Mouse (Mus musculus): ENCODE data around the gene Mettl18. TPM values are rescaled to one million over a fixed set of nuclear protein-coding genes. Genes with fewer than 3 reads are reported as not detected.

Mettl18 gene
- polyA plus RNA-seq (2015; fragmentation: Nextera tagmentation; extraction: Ambion mirVana), result 8.5 and 9.3 TPM in 2 replicates

DNA sequence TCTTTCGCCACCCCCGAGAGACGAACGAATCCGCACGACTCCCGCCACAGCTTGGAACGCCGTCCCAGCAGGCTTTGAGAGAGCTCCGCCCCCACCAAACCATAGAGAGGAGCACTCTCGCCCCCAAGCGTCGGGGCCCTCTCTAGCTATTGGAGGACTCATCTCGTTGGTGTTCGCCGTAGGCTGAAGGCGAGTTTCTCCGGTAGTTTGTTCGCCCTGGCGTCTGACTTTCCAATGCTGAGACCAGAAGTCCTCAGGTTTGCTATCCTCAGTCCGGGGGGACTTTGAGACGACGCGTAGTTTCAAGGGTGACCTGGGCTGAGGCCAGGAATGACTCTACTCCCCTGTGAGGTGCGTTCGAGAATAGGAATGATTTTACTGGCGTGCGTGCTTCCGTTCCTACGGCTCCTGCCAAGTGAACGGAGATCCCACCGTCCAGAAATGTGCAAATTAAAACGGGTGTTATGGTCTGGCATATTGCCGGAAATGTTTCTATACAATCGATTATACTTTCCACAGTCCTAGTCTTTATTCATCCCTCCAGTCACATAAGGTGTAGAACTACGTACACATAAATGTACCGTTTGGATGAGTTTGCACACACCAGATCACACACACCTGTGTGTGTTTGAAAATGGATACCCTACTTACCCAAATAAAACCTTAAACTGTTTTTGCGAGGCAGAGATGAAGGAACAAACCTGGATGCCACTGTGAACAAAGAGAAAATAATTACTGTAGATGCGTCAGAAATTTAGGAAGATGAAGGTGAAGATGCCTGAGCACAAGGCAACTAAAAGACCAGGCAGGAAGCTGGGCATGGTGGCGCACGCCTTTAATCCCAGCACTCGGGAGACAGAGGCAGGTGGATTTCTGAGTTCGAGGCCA is at the start of gene Mettl18, which contains the start of gene BC055324:
Gene Mettl18 (plus strand): TSS at position 169 of the 888 bp plus-strand sequence.
Gene BC055324 (minus strand): TSS at position 76 of the 888 bp plus-strand sequence.
- Histone ChIP-seq H3K27me3 (no peaks in the 10 kb centered on the region), H3K9me3 (replicated peaks) (no peaks in the 10 kb centered on the region), H3K27ac (replicated peaks) (peak within 1 kb of the TSS; percentile 82), H3K36me3 (no peaks in the 10 kb centered on the region), H3K4me2 (replicated peaks) (peak within 1 kb of the TSS; percentile 63), H3K4me3 (replicated peaks) (peak within 1 kb of the TSS; percentile 83), H3K9ac (peak within 1 kb of the TSS; percentile 70), H3K4me1 (0 out of 2 replicates have a peak, but pooled peaks cover 4% of the 10 kb centered on the region)
- WGBS, result 4% methylated on average over 43 of the region's 43 CpGs
- ATAC-seq (ENCODE audit: insufficient number of reproducible peaks, low FRiP score, low TSS enrichment, low read depth), result peak; percentile 95

DNA sequence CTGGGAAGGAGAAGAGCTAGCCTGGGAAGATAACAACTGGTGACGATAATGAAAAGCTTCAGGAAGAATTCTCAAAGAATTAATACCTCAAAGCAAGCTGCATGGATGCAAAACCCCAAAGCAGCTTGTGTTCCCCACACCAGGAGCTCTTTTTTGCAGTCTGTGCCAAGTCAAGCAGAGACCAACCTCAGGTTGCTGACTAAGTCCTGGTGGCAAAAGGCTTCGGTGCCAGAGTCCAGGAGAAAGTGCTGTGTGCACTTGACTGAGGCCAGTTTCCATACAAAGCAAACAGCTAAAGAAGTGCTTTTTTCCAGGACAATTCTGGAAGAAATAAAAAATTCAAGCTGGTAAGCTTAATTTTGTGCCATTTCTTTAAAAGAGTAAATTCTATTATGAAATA is 41.3 kb upstream of the Mettl18 start:
- Histone ChIP-seq H3K36me3 (peaks cover 73% of the 10 kb centered on the region), H3K4me3 (replicated peaks) (no peak overlapping the region)

DNA sequence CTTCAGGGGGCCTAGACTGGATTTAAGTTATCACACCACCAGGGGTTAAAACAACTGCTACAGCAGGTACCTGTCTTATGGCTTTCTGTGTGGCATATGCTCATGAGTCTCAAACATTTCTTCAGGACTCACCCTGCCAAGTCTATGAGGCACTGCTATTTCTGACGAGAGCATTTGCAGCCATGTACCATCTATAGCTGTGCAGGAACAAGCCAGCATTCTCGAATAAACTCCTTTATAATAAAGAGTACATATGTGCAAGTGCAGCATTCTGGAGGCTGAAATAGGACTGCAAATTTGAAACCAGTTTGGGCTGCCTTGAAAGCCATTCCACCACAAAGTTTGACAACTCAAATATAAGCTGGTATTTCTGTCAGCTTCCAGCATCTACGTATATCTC is 36.7 kb upstream of the Mettl18 start:
- H3K9me3 ChIP-seq (replicated peaks), result no peaks in the 10 kb centered on the region
- H3K27ac ChIP-seq (replicated peaks), result no peak overlapping the region
- WGBS, result 79% methylated on average over 3 of the region's 3 CpGs
- no peak for ATAC-seq (ENCODE audit: insufficient number of reproducible peaks, low FRiP score, low TSS enrichment, low read depth)
- H3K9ac ChIP-seq, result no peak overlapping the region
- H3K36me3 ChIP-seq, result peaks cover 41% of the 10 kb centered on the region
- H3K4me1 ChIP-seq, result no peaks in the 10 kb centered on the region
- no peaks in the 10 kb centered on the region for H3K27me3 ChIP-seq
- H3K4me2 ChIP-seq (replicated peaks), result no peak overlapping the region
- H3K4me3 ChIP-seq (replicated peaks), result no peak overlapping the region

More for the DNA sequence above, 41.3 kb upstream of the Mettl18 start:
- Histone ChIP-seq H3K4me2 (replicated peaks) (no peak overlapping the region), H3K4me1 (no peaks in the 10 kb centered on the region), H3K9me3 (replicated peaks) (no peaks in the 10 kb centered on the region), H3K9ac (no peak overlapping the region), H3K27ac (replicated peaks) (no peak overlapping the region), H3K27me3 (no peaks in the 10 kb centered on the region)
- WGBS, result 84% methylated on average over 2 of the region's 2 CpGs
- no peak for ATAC-seq (ENCODE audit: insufficient number of reproducible peaks, low FRiP score, low TSS enrichment, low read depth)

DNA sequence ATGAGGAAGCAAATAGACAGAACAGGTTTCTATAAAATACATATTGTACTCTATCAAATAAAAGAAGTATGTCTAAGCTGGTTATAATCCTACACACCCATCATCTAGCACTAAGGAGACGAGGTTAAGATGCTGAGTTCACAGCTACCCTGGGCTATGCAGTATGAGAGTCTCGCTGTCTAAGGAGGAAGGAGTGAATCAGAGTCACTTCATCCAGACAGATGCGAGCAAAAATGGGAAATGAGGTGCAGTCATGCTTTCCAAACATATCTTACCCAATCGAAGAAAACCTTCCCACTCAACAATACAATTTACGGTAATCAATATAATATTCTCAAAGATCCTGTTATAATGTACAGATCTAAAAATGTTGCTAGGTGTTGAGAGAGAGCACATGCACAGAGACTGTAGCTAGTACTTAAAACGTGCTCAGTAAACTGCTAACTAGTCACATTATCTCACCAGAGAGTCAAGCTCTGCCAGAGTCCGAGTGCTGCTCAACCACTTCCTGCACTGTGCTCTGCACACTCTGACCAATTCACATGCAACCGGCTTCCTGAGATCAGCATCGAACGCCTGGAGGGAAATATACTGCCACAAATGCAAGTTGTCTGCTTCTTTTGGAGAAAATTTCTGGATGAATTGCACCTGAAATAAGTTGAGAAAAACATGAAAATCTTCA is 30.5 kb upstream of the Mettl18 start:
- Histone ChIP-seq H3K27ac (replicated peaks) (no peak overlapping the region), H3K4me3 (replicated peaks) (no peak overlapping the region), H3K4me2 (replicated peaks) (no peak overlapping the region), H3K27me3 (no peaks in the 10 kb centered on the region), H3K4me1 (no peaks in the 10 kb centered on the region), H3K9me3 (replicated peaks) (no peaks in the 10 kb centered on the region), H3K9ac (no peak overlapping the region), H3K36me3 (peaks cover 22% of the 10 kb centered on the region)
- no peak for ATAC-seq (ENCODE audit: insufficient number of reproducible peaks, low FRiP score, low TSS enrichment, low read depth)
- WGBS, result 87% methylated on average over 10 of the region's 10 CpGs

DNA sequence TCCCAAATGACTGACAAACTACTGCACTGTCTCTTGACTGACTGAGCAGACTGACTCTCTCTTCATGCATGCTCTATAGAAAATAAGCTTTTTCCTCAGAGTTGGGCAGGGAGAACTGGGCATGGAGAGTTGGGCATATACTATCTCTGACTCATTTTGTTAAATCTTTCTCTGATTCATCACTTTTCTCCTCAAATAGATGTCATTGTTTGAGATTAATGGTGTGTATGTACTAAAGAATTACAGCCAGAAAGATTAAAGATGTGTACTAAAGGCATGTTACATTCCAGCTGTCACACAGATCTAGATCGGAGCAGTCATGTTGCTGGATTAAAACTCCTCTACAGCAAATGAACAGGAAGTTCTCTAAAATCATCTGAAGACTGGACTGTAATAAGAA is 20.2 kb upstream of the Mettl18 start:
- Histone ChIP-seq H3K36me3 (no peaks in the 10 kb centered on the region), H3K9ac (no peak overlapping the region), H3K4me3 (replicated peaks) (no peak overlapping the region), H3K27ac (replicated peaks) (no peak overlapping the region), H3K4me2 (replicated peaks) (no peak overlapping the region), H3K4me1 (no peaks in the 10 kb centered on the region), H3K27me3 (no peaks in the 10 kb centered on the region), H3K9me3 (replicated peaks) (no peaks in the 10 kb centered on the region)
- 78% methylated on average over 1 of the region's 1 CpGs for WGBS
- no peak for ATAC-seq (ENCODE audit: insufficient number of reproducible peaks, low FRiP score, low TSS enrichment, low read depth)

DNA sequence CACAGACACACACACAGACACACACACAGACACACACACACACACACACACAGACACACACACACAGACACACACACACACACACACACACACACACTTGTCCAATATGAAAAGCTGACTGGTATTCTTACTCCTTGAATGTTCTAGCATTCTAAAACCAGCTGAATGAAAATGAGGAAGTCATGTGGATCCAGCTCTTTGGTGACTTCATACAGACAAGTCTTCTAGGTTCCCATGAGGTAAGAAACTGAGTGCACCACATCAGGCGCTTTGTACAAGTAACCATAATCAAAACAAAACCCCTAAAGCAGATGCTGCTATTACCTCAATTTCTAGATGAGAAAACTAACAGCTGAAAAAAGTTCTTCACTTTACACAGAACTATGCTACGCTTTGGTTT is 19.6 kb upstream of the Mettl18 start:
- Histone ChIP-seq H3K4me2 (replicated peaks) (no peak overlapping the region), H3K9ac (no peak overlapping the region), H3K4me1 (no peaks in the 10 kb centered on the region), H3K4me3 (replicated peaks) (no peak overlapping the region), H3K27ac (replicated peaks) (no peak overlapping the region), H3K9me3 (replicated peaks) (no peaks in the 10 kb centered on the region), H3K27me3 (no peaks in the 10 kb centered on the region), H3K36me3 (no peaks in the 10 kb centered on the region)
- WGBS, result 88% methylated on average over 2 of the region's 2 CpGs
- ATAC-seq (ENCODE audit: insufficient number of reproducible peaks, low FRiP score, low TSS enrichment, low read depth), result no peak

DNA sequence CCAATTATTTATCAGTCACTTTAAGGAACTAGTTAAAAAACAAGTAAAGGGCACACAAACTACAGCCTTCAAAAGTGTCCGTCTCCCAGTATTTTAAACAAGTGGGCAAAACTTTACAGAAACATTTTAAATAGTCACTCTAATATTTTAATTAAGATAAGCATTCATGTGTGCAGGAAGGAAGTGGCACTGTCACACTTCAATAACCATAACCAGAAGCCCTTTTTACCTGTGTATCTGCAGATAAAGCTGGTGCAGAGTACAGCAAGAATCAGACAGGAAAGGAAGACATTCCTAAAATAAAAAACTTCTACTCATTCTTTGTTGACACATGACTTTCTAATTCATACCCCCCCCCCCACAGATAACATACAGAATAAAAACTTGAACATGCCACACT is 18.2 kb upstream of the Mettl18 start:
- no peak overlapping the region for H3K27ac ChIP-seq (replicated peaks)
- H3K27me3 ChIP-seq, result no peaks in the 10 kb centered on the region
- no peak overlapping the region for H3K4me3 ChIP-seq (replicated peaks)
- no peak overlapping the region for H3K4me2 ChIP-seq (replicated peaks)
- WGBS, result 93% methylated on average over 1 of the region's 1 CpGs
- ATAC-seq (ENCODE audit: insufficient number of reproducible peaks, low FRiP score, low TSS enrichment, low read depth), result no peak
- H3K36me3 ChIP-seq, result peaks cover 8% of the 10 kb centered on the region; the same call in 1 of the 2 replicates
- H3K9me3 ChIP-seq (replicated peaks), result no peaks in the 10 kb centered on the region
- no peaks in the 10 kb centered on the region for H3K4me1 ChIP-seq
- H3K9ac ChIP-seq, result no peak overlapping the region

DNA sequence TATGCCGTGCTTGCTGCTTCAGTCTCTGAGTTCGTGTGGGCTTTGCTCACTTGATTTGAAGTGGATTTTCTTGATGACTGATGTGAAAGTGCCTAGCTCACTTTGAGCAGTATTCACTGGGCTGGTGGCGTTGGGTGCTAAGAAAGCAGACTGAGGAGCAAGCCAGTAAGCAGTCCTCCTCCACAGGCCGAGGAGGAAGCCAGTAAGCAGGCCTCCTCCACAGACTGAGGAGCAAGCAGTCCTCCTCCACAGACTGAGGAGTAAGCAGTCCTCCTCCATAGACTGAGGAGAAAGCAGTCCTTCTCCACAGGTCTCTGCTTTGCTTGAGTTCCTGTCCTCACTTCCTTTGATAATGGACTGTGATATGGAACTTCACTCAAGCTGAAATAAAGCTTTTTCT is 2.3 kb upstream of the Mettl18 start:
- 87% methylated on average over 4 of the region's 4 CpGs for WGBS

DNA sequence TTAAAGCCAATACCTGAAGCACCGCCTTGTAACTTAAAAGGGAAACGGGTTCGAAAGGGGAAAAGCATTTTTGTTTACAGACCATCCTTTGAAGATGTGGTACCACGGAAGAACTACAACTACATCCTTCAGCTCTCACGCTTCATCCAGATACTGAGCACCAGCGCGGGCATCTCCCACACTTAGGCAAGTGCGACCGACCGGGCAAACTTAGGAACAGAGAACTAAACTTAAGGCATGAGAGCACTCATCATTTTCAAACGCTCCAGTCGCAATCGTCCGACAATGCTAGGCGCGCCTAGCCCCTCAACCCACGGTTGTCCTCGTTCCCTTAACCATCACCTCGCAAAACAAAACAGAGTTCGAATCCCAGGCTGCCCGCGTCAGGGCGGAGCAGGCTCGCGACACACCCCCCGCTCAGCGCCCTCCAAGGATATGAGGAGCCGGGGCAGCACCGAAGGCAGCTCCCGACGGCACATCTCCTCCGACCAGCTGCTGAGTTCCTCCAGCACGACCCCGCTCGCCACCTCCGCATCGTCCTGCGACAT is 442 bp upstream of the Mettl18 start:
- 0 out of 2 replicates have a peak, but pooled peaks cover 4% of the 10 kb centered on the region for H3K4me1 ChIP-seq
- peak overlapping the region; percentile 63; the same call in 1 of the 2 replicates for H3K27ac ChIP-seq (replicated peaks)
- H3K9ac ChIP-seq, result peak overlapping the region; percentile 66
- no peaks in the 10 kb centered on the region for H3K27me3 ChIP-seq
- WGBS, result under 1% methylated on average over 38 of the region's 38 CpGs
- ATAC-seq (ENCODE audit: insufficient number of reproducible peaks, low FRiP score, low TSS enrichment, low read depth), result peak; percentile 49; the same call in 1 of the 2 replicates
- H3K4me3 ChIP-seq (replicated peaks), result peak overlapping the region; percentile 83
- peak overlapping the region; percentile 63 for H3K4me2 ChIP-seq (replicated peaks)
- H3K9me3 ChIP-seq (replicated peaks), result no peaks in the 10 kb centered on the region
- H3K36me3 ChIP-seq, result no peaks in the 10 kb centered on the region

More for the DNA sequence above, 2.3 kb upstream of the Mettl18 start:
- Histone ChIP-seq H3K27me3 (no peaks in the 10 kb centered on the region), H3K27ac (replicated peaks) (no peak overlapping the region), H3K4me2 (replicated peaks) (no peak overlapping the region), H3K4me3 (replicated peaks) (no peak overlapping the region), H3K36me3 (no peaks in the 10 kb centered on the region), H3K9me3 (replicated peaks) (no peaks in the 10 kb centered on the region), H3K4me1 (0 out of 2 replicates have a peak, but pooled peaks cover 4% of the 10 kb centered on the region), H3K9ac (no peak overlapping the region)
- ATAC-seq (ENCODE audit: insufficient number of reproducible peaks, low FRiP score, low TSS enrichment, low read depth), result no peak

DNA sequence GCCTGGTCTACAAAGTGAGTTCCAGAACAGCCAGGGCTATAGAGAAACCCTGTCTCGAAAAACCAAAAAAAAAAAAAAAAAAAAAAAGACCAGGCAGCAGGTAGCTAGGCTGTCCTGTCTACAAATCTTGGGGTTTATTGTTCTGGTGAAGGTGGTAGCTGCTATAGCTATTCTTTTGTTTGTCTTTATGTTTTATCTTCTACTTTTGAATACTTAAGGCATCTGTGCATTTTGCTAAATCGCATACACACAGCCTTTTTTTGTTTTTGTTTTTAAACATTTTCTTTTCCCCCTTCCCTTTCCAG is 872 bp downstream of the Mettl18 start:
- Histone ChIP-seq H3K4me1 (0 out of 2 replicates have a peak, but pooled peaks cover 4% of the 10 kb centered on the region), H3K4me2 (replicated peaks) (peak overlapping the region; percentile 63), H3K9me3 (replicated peaks) (no peaks in the 10 kb centered on the region), H3K27me3 (no peaks in the 10 kb centered on the region), H3K36me3 (no peaks in the 10 kb centered on the region), H3K27ac (replicated peaks) (no peak overlapping the region), H3K9ac (0 out of 2 replicates have a peak overlapping the region, but pooled peaks have one; percentile 70), H3K4me3 (replicated peaks) (peak overlapping the region; percentile 83)
- ATAC-seq (ENCODE audit: insufficient number of reproducible peaks, low FRiP score, low TSS enrichment, low read depth), result no peak
- WGBS, result 65% methylated on average over 2 of the region's 2 CpGs

DNA sequence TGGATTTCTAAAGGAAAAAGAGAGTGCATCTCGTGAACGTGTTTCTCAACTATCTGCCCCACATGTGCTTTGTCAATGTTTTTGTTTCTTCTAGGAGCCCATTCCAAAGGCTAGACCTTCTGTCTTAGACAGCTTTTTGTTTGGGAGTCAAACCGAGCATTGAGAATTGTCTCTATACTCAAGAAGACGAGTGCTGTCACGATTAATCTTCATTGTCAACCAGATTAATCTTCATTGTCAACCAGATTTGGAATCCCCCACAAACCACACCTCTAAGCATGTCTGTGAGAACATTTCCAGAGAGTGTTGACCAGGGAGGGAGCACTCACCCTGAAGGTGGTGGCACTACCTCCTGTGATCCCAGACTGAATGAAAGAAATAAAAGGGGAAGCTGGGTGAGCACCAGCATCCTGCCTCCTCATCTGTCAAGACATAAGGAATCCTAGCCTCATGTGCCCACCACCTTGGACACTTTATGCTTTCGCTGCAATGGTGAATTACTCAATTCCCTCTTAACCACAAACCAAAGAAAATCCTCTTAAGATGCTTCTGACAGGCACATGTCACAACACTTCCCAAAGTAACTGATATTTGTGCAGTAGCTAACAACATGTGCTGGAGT is 7.3 kb downstream of the Mettl18 start:
- H3K27ac ChIP-seq (replicated peaks), result no peak overlapping the region
- no peak for ATAC-seq (ENCODE audit: insufficient number of reproducible peaks, low FRiP score, low TSS enrichment, low read depth)
- H3K9me3 ChIP-seq (replicated peaks), result no peaks in the 10 kb centered on the region
- 52% methylated on average over 6 of the region's 6 CpGs for WGBS
- no peak overlapping the region for H3K9ac ChIP-seq
- no peak overlapping the region for H3K4me3 ChIP-seq (replicated peaks)
- H3K4me1 ChIP-seq, result no peaks in the 10 kb centered on the region
- no peaks in the 10 kb centered on the region for H3K27me3 ChIP-seq
- no peak overlapping the region for H3K4me2 ChIP-seq (replicated peaks)
- H3K36me3 ChIP-seq, result no peaks in the 10 kb centered on the region

Data from embryonic facial prominence, embryonic 15.5 days (tissue).